Mouse (Mus musculus): Measurements from ENCODE around the gene Srpk3. TPM values are rescaled to one million over a fixed set of nuclear protein-coding genes. Genes with fewer than 3 reads are reported as not detected.

Srpk3 gene
- total RNA-seq, 4 experiments from 2014 or later = 7.5 to 11.3 (median 9.3) TPM

DNA sequence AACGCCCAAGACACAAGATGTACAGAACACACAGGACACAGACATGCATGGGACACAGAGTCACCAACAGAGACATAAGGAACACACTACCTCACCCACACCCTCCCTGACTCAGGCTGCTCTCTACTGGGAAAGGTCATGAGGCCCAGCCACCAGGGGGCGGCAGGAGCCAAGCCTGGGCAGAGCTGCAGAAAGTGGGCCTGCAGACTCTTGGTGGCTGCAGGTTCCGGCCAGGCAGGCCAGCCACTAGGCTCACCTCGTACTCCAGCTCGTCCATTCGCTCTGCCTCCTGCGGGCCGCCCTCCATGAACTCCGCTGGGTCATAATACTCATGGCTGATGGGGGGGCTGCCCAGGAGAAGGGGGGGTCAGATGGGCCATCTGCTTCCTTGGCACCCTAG, 24.3 kb downstream of the Srpk3 start:
- no peak for DNase-seq (ENCODE audit: low spot score in 2 of 2)

DNA sequence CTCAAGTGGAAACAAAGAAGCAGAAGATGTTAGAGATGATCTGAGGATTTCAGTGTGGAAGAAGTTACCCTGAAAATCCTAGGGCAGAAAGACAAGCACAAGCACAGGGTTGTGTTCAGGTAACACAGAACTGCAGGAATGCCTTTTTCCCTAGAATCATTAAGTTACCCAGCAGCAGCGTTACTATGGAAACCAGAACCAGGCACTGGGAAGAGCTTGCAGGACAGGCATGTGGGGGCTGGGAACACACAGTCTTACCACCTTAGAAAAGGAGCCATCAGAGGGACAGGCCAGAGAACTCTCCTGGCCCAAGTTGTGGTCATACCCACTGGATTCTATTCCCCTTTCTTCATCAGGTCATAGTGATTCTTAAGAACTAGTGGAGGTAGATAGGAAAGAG, 31.6 kb downstream of the Srpk3 start:
- DNase-seq (ENCODE audit: low spot score in 2 of 2) = no peak

DNA sequence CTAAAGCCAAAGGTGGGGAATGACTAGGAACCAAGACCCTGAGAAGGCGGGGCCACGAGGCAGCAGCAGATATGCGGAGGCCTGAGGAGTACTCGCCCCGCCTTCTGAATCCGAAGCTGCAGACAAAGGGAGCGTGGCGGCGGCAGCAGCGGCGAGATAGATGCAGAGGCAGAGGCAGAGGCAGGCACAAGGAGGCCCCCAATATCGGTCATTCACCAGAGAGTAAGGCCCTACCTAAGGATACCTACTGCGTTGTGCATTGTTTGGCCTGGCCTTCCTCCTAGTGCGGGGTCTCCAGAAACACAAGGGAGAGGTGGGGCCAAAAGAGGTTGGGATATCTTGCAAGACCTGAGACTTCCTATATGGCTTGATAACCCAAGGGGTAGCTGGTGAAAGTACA, 40.9 kb downstream of the Srpk3 start:
- DNase-seq (ENCODE audit: low spot score in 2 of 2) = no peak

DNA sequence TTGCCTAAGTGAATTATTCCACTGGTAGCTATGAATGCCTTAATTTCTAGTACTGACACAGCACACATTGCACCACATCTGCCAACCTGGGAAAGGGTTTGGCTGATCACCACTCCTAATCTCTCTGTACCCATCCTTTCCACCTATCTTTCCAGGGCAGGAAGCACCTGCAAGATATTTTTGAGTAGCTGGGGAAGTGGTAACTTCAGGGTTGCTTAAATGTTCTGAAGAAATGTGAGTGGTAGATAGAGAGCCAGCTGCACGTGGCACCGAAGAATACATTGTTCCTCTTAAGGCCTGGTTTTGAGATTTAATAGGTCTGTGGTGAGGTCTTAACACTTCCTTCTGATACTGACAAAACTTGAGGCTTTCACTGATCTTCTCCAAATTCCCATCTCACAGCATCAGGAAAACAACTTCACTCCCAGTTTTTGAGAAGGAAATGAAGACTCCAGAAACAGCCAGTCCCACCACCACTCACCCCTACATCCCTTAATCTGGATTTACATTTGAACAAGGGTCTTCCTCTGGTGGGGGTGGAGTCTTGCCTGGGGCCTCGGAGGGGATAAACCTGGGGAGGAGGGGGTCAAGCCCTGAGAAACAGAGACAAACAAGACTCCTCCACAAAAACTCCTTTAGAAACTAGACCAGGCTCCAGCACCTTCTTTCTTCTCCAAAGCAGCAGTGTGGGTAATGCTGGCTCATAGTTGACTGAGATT, 42.5 kb downstream of the Srpk3 start:
- no peak for DNase-seq (ENCODE audit: low spot score in 2 of 2)

DNA sequence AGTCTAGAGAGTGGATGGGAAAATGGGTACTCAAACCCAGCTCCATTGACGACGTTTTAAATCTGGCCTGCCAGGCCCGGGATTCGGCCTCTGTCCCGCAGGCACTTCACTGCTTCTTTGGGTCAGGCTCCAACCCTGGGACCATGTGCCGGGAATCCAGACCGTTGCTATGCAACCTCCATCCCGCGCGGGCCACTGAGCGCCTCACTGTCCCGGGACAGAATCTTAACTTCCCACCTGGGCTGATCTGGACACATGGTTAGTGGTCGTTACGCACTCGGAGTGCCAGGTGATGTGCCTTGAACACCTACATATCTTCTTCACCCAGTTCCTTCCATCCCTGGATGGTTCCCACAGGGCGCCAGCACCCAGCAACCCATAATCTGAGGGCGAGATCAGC, 49.5 kb downstream of the Srpk3 start:
- no peak for DNase-seq (ENCODE audit: low spot score in 2 of 2)

DNA sequence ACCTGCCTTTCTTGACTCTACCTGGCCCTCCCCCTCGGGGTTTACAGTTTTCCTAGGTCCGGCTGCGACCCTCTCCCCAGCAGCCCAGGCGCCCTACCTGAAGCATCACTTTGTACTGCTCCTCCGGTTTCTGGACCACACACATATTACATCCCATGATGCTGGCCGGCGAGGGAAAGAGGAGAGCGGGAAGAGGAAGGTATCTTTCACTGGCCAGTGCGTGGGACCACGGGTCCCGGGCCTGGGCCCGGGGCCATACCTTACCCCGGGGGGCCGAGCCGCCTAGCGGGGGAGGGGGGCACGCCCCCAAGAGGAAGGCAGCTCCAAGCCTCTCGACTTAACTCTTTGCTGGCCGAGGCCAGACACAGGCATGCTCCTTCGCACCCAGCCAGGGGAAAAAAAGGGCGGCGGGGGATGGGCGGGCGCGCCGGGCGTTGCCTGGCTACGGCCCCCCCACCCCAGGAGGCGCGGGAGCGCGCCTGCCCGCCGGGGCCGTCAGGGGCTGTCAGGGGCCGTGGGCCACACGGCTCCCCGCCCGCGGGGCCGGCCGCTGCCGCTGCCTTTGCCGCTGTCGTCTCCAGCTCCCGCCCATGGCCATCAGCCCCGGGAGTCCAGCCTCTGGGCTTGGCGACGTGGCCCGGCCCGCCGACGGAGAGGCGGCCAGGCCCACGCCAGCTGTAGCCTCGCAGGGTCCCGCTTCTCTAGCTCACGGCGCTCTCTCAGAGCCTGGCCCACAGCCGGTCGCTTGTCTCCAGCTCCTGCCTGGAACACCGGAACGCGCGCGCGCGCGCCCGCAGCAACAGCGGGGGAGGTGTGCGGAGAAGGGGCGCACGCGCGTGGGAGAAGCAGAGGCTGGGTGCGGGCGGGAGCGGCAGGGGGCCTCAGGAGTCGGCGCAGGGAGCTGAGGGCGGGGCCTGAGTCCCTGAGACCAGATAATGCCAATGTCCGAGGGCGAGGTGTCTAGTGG, 50.3 kb downstream of the Srpk3 start, which contains the start of gene Pdzd4:
Gene Pdzd4 (minus strand): TSS at position 785 of the 967 bp plus-strand sequence.
- DNase-seq (ENCODE audit: low spot score in 2 of 2) = peak in 1 of 2 experiments; percentile 37

Other genes starting within 250 kb of the Srpk3 start
- under 1 TPM; 0.42 to 0.87 (median 0.82) TPM for gene Dusp9, start 135.0 kb upstream of the Srpk3 start, total RNA-seq (2022)
- 100 to 1,000 TPM in 1 of 4 experiments, 10 to 100 TPM in 3; 83.1 to 100 (median 96.2) TPM for gene Pnck, start 114.3 kb upstream of the Srpk3 start, total RNA-seq (2022)
- 100 to 1,000 TPM; 103 to 124 (median 111) TPM for gene Slc6a8, start 101.3 kb upstream of the Srpk3 start, total RNA-seq (2022)
- gene Bcap31, start 58.2 kb upstream of the Srpk3 start, total RNA-seq (2022) = 100 to 1,000 TPM in 1 of 4 experiments, 10 to 100 TPM in 3; 91.3 to 100 (median 95.9) TPM
- gene Abcd1, start 57.8 kb upstream of the Srpk3 start, total RNA-seq (2022) = 10 to 100 TPM; 10.8 to 13.3 (median 12.1) TPM
- 10 to 100 TPM; 12.1 to 13.3 (median 12.8) TPM for gene Plxnb3, start 17.3 kb upstream of the Srpk3 start, total RNA-seq (2022)
- 100 to 1,000 TPM; 192 to 222 (median 206) TPM for gene Idh3g, start 12.5 kb downstream of the Srpk3 start, total RNA-seq (2022)
- gene Ssr4, start 12.6 kb downstream of the Srpk3 start, total RNA-seq (2022) = 100 to 1,000 TPM in 2 of 4 experiments, 10 to 100 TPM in 2; 90.7 to 130 (median 99.7) TPM
- gene Pdzd4, start 50.6 kb downstream of the Srpk3 start, total RNA-seq (2022) = 100 to 1,000 TPM; 105 to 117 (median 113) TPM
- gene Avpr2, start 117.7 kb downstream of the Srpk3 start, total RNA-seq (2022) = not detected
- 100 to 1,000 TPM; 147 to 158 (median 153) TPM for gene L1cam, start 121.7 kb downstream of the Srpk3 start, total RNA-seq (2022)
- 1 to 10 TPM; 4.3 to 5.1 (median 4.7) TPM for gene Arhgap4, start 147.5 kb downstream of the Srpk3 start, total RNA-seq (2022)
- 10 to 100 TPM; 47.7 to 62.7 (median 57.0) TPM for gene Naa10, start 147.5 kb downstream of the Srpk3 start, total RNA-seq (2022)
- gene Renbp, start 156.4 kb downstream of the Srpk3 start, total RNA-seq (2022) = 10 to 100 TPM in 1 of 4 experiments, 1 to 10 TPM in 3; 5.3 to 15.8 (median 7.5) TPM
- gene Hcfc1, start 192.0 kb downstream of the Srpk3 start, total RNA-seq (2022) = 10 to 100 TPM; 67.9 to 78.7 (median 72.5) TPM
- 10 to 100 TPM; 54.0 to 61.3 (median 54.2) TPM for gene Irak1, start 249.5 kb downstream of the Srpk3 start, total RNA-seq (2022)

Data from left cerebral cortex, adult 8-10 months (tissue).